Mouse (Mus musculus): ENCODE data around the gene Ndufa7.

DNA sequence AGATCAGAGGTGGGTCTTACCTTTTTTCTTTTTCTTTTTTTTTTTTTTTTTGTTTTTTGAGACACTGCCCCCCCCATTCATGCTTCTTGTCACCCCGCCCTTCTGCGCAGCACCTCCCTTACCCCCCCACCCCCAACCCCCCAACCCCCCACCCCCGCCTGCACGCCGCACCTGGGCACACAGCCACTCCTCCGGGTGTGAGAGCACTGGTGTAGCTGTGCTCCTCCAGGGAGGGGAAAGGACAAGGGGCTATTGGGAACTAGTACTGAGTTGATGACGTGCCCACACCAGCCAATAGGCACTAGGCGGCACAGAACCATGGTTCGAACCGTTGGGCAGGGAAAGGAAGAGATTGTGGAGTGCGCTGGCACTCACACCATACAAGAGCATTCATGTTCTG is 50.0 kb downstream of the Ndufa7 start:
- TF ChIP-seq CTCF (IDR thresholded peaks at IDR 0.05; ENCODE audit: low read depth) (no peak), EP300 (IDR thresholded peaks at IDR 0.05; ENCODE audit: low read depth) (no peak)

Measured in heart, postnatal 0 days (tissue).